ENCODE assay signal across 12 mouse cellular contexts in genomic region chr4:57861856-57862255, GRCm38 (mm10). TPM values are rescaled to one million over a fixed set of nuclear protein-coding genes. Genes with fewer than 3 reads are reported as not detected.
A peak's percentile ranks its signal among the peaks of the same experiment; 100 is the strongest.
DNase-seq lines count a peak whose midpoint lies in the region; ATAC-seq lines count a peak whose summit lies in the region.
"Had no signal": no experiment of that assay in that cellular context is flagged by ENCODE, and none has a peak within 500 bp of the region (broad histone marks: within the 10 kb centered on the region; RNA-seq: fewer than 3 reads in every experiment).

No protein-coding gene starts in this region.

- no peak for ATAC-seq in embryonic facial prominence, embryonic 12.5 days (ENCODE audit: insufficient number of reproducible peaks, insufficient read depth, low FRiP score, low TSS enrichment)
- no peak; the same call in 1 of the 2 replicates for ATAC-seq in kidney, embryonic 16.5 days (ENCODE audit: low FRiP score, low TSS enrichment)
- peak; percentile 12; the same call in 1 of the 2 replicates for ATAC-seq in embryonic facial prominence, embryonic 14.5 days (ENCODE audit: low read depth)
- ATAC-seq in limb, embryonic 15.5 days (ENCODE audit: insufficient number of reproducible peaks, low FRiP score, low TSS enrichment, low read depth), result no peak
- ATAC-seq: hindbrain, postnatal 0 days had no signal

- H3K9ac ChIP-seq in embryonic facial prominence, embryonic 12.5 days, result no peak overlapping the region
- no peak overlapping the region for H3K9ac ChIP-seq in kidney, embryonic 16.5 days (replicated peaks; ENCODE audit: low read length)
- H3K9ac ChIP-seq in embryonic facial prominence, embryonic 14.5 days (ENCODE audit: low read depth, low read length), result no peak overlapping the region
- H3K9ac ChIP-seq in limb, embryonic 15.5 days, result no peak overlapping the region
- H3K9ac ChIP-seq: heart, embryonic 13.5 days had no signal

- H3K27ac ChIP-seq in embryonic facial prominence, embryonic 12.5 days, result peak overlapping the region; percentile 41; the same call in 1 of the 2 replicates
- H3K27ac ChIP-seq in embryonic facial prominence, embryonic 10.5 days (replicated peaks), result no peak overlapping the region
- peak overlapping the region; percentile 74 for H3K27ac ChIP-seq in kidney, embryonic 16.5 days (ENCODE audit: low read length)
- H3K27ac ChIP-seq in embryonic facial prominence, embryonic 14.5 days (replicated peaks; ENCODE audit: low read depth, low read length), result no peak overlapping the region; the same call in 1 of the 2 replicates
- H3K27ac ChIP-seq in limb, embryonic 15.5 days, result peak overlapping the region; percentile 17
- H3K27ac ChIP-seq: heart, embryonic 13.5 days; hindbrain, postnatal 0 days had no signal

- no peaks in the 10 kb centered on the region for H3K9me3 ChIP-seq in embryonic facial prominence, embryonic 12.5 days
- no peaks in the 10 kb centered on the region for H3K9me3 ChIP-seq in embryonic facial prominence, embryonic 10.5 days
- H3K9me3 ChIP-seq in kidney, embryonic 16.5 days (ENCODE audit: low read length), result no peaks in the 10 kb centered on the region
- H3K9me3 ChIP-seq in embryonic facial prominence, embryonic 14.5 days (ENCODE audit: control insufficient read depth, low read length), result no peaks in the 10 kb centered on the region
- H3K9me3 ChIP-seq in limb, embryonic 15.5 days, result no peaks in the 10 kb centered on the region
- H3K9me3 ChIP-seq: heart, embryonic 13.5 days had no signal

- DNase-seq in embryonic facial prominence, embryonic 10.5 days (ENCODE audit: low spot score), result no peak
- DNase-seq in kidney, adult 11 months, result no peak
- DNase-seq in embryonic facial prominence, embryonic 14.5 days (ENCODE audit: low spot score), result peak; percentile 73
- no peak for DNase-seq in natural killer cell, adult 2 months (ENCODE audit: low spot score in 2 of 2)
- DNase-seq in urinary bladder, postnatal 4 days (ENCODE audit: low spot score in 2 of 2), result no peak
- DNase-seq: cerebellum, postnatal 36 days had no signal

- H3K4me3 ChIP-seq in embryonic facial prominence, embryonic 12.5 days, result no peak overlapping the region
- no peak overlapping the region for H3K4me3 ChIP-seq in embryonic facial prominence, embryonic 10.5 days
- H3K4me3 ChIP-seq in kidney, embryonic 16.5 days (ENCODE audit: low read length), result no peak overlapping the region
- H3K4me3 ChIP-seq in embryonic facial prominence, embryonic 14.5 days (ENCODE audit: low read depth, low read length), result no peak overlapping the region
- no peak overlapping the region for H3K4me3 ChIP-seq in limb, embryonic 15.5 days
- H3K4me3 ChIP-seq: erythroblast, embryonic 14.5 days; heart, embryonic 13.5 days had no signal

- H3K4me2 ChIP-seq in embryonic facial prominence, embryonic 12.5 days (replicated peaks), result no peak overlapping the region
- H3K4me2 ChIP-seq in kidney, embryonic 16.5 days (replicated peaks; ENCODE audit: low read depth, low read length), result no peak overlapping the region
- no peak overlapping the region for H3K4me2 ChIP-seq in embryonic facial prominence, embryonic 14.5 days (ENCODE audit: low read depth, low read length)
- no peak overlapping the region for H3K4me2 ChIP-seq in limb, embryonic 15.5 days
- H3K4me2 ChIP-seq: heart, embryonic 13.5 days had no signal

- H3K4me1 ChIP-seq in embryonic facial prominence, embryonic 12.5 days, result peaks cover 22% of the 10 kb centered on the region
- peaks cover 14% of the 10 kb centered on the region for H3K4me1 ChIP-seq in embryonic facial prominence, embryonic 10.5 days
- H3K4me1 ChIP-seq in kidney, embryonic 16.5 days (ENCODE audit: insufficient read depth, low read length), result peaks cover 36% of the 10 kb centered on the region
- peaks cover 20% of the 10 kb centered on the region for H3K4me1 ChIP-seq in embryonic facial prominence, embryonic 14.5 days (ENCODE audit: control insufficient read depth, insufficient read depth, low read length)
- H3K4me1 ChIP-seq in limb, embryonic 15.5 days, result peaks cover 25% of the 10 kb centered on the region

- peaks cover 15% of the 10 kb centered on the region for H3K36me3 ChIP-seq in embryonic facial prominence, embryonic 12.5 days
- peaks cover 41% of the 10 kb centered on the region for H3K36me3 ChIP-seq in embryonic facial prominence, embryonic 10.5 days (replicated peaks)
- H3K36me3 ChIP-seq in kidney, embryonic 16.5 days (ENCODE audit: insufficient read depth, low read length), result peaks cover 13% of the 10 kb centered on the region
- H3K36me3 ChIP-seq in embryonic facial prominence, embryonic 14.5 days (ENCODE audit: control insufficient read depth, insufficient read depth, low read length), result peaks cover 15% of the 10 kb centered on the region
- peaks cover 15% of the 10 kb centered on the region for H3K36me3 ChIP-seq in limb, embryonic 15.5 days

- no peaks in the 10 kb centered on the region for H3K27me3 ChIP-seq in embryonic facial prominence, embryonic 12.5 days
- H3K27me3 ChIP-seq in embryonic facial prominence, embryonic 10.5 days (replicated peaks; ENCODE audit: low read depth, poor library complexity, severe bottlenecking), result no peaks in the 10 kb centered on the region
- no peaks in the 10 kb centered on the region for H3K27me3 ChIP-seq in kidney, embryonic 16.5 days (ENCODE audit: insufficient read depth, low read length)
- H3K27me3 ChIP-seq in embryonic facial prominence, embryonic 14.5 days (replicated peaks; ENCODE audit: control insufficient read depth, insufficient read depth, low read length), result no peaks in the 10 kb centered on the region
- H3K27me3 ChIP-seq in limb, embryonic 15.5 days, result no peaks in the 10 kb centered on the region
- H3K27me3 ChIP-seq: heart, embryonic 13.5 days had no signal

- 77% methylated on average over 8 of the region's 8 CpGs for WGBS in embryonic facial prominence, embryonic 12.5 days
- 87% methylated on average over 8 of the region's 8 CpGs for WGBS in embryonic facial prominence, embryonic 10.5 days
- 27% methylated on average over 8 of the region's 8 CpGs for WGBS in kidney, embryonic 16.5 days
- 44% methylated on average over 8 of the region's 8 CpGs for WGBS in embryonic facial prominence, embryonic 14.5 days
- WGBS in limb, embryonic 15.5 days, result 27% methylated on average over 8 of the region's 8 CpGs

RNA-seq across cellular contexts. Expression of gene D630039A03Rik, which starts 54.2 kb away (rescaled TPM):
- polyA plus RNA-seq in embryonic facial prominence, embryonic 12.5 days (2016; fragmentation: Nextera tagmentation; extraction: Ambion mirVana), result 0.13 and 0.43 TPM in 2 replicates
- polyA plus RNA-seq in embryonic facial prominence, embryonic 10.5 days (2016; fragmentation: Nextera tagmentation; extraction: Ambion mirVana), result 0.11 TPM in 1 of 2 replicates, not detected in the other
- polyA plus RNA-seq in kidney, embryonic 16.5 days (2015; fragmentation: Nextera tagmentation; extraction: Ambion mirVana), result 1.7 and 2.2 TPM in 2 replicates
- 0.19 and 0.42 TPM in 2 replicates for polyA plus RNA-seq in embryonic facial prominence, embryonic 14.5 days (2014; fragmentation: Nextera tagmentation; extraction: Ambion mirVana)
- 0.12 and 0.14 TPM in 2 replicates for polyA plus RNA-seq in limb, embryonic 15.5 days (2015; fragmentation: Nextera tagmentation; extraction: Ambion mirVana)
- polyA plus RNA-seq: erythroblast, embryonic 14.5 days had no signal

Comparison
In these comparisons a context has a peak if more than half of its experiments do, and no peak if none do; other contexts are left out.
1. H3K27ac ChIP-seq: peak in embryonic facial prominence, embryonic 12.5 days (single experiment), kidney, embryonic 16.5 days (single experiment) and limb, embryonic 15.5 days (single experiment); none in embryonic facial prominence, embryonic 10.5 days (single experiment) and embryonic facial prominence, embryonic 14.5 days (single experiment).